Mouse (Mus musculus): ENCODE measurements around the gene Dus2. TPM values are rescaled to one million over a fixed set of nuclear protein-coding genes. Genes with fewer than 3 reads are reported as not detected.

The Dus2 gene
- total RNA-seq (2023) = 10.1 TPM

DNA sequence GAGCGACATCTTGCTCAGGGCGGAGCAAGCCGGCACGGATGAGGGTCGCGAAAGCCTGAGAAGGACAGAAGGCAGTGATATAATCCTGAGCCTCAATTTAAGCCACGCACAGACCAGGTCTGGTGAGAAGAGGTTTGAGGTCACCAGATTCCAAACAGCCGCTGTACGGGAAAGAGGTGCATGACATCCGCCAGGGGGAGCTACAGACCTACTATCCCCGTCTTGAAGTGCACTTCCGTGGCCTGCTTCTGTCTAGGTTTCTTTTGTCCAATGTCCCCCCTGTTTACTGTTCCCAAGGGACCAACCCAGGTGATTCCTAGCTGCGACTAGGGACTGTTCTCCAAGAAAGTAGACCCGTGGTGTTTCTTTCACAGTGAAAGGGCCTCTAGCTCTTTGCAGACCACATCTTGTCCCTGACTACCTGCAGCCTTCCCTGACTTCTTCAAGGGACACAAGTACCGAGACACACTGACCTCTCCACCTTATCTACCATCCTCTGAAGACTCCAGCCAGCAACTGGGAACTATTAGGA, at the start of gene Dus2:
Gene Dus2 (plus strand): TSS at position 482 of the 532 bp plus-strand sequence.

DNA sequence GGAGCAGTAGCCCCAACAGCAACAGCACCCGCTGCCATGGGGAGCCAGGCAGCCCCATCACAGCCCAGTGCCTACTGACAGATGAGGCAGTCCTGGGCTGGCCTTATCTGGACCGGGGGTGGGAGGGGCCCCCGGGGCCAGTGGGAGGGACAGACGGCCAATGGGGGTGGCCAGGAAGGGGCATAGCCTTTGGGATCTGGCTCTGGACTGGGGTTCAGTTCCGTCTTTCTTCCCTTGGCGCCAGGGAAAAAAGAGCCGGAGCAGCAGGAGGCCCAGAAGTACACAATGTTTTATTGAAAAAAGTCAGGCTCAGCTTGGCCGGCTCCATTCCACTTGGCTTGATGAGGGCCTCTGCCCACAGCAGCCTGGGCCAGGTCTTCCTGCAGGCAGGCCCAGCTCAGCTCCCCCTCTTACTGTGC, 47.8 kb upstream of the Dus2 start, which contains the start of gene Lcat:
Gene Lcat (minus strand): TSS at position 62 of the 419 bp plus-strand sequence.

DNA sequence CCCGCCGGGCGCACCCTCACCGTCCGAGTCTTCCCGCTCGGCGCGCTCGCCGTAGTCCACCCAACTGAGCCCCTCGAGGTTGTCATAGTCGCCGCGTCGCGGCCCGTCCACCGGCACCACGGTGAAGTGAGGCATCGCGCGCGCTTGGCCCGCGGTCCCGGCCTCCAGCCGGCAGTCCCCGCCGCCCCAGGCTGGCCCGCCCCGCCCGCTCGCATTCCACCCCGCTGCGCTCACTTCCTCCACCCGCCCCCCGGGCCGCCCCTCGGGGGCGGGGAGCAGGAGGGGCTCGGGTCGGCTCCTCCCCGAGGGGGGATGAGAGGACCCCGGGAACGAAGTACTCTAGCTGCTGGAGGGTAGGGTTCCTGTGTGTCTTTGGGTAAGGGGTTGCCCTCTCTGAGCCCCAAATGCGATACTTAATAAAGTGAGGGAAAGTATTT, 25.2 kb upstream of the Dus2 start, which contains the start of gene Slc12a4:
Gene Slc12a4 (minus strand): TSS at position 193 of the 437 bp plus-strand sequence.

DNA sequence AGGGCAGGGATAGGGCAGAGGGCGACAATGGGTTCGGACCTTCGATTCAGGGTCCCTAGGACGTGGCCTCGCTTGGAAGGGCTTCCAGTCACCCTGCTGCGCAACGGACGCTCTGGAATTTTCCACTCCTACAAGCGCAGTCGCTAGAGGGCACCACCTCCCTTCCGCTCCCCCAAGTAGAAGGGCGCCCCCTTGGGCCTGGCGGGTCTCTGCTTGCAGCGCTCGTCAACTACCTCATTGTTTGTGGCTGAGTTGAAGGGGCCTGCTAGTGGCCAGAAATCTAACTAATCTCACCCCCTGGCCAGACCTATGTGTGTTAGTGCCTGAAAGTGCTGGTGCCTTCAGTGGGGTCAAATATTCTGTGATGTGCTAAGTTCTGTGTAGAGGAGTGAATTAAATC, 11.8 kb upstream of the Dus2 start, which contains the start of gene Dpep3:
Gene Dpep3 (minus strand): TSS at position 105 of the 400 bp plus-strand sequence.

DNA sequence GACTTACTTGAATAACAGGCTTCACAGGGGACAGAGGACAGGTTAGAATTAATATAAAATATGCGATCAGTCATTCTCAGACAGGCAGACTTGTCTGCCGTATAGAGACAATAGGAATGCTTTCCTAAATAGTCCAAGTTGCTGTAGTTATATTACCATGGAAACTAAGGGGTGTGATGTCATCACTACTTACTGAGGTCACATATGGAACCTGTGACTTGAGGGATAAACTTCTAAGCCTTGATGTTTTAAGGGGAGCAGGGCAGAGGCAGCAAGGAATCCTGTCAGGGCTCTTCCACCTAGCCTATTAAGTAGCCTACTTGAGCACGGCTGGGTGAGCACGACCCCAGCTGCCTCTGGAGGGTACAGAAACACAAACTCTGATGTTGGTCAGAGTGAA, 14.7 kb downstream of the Dus2 start, which contains the start of gene Dpep2nb:
Gene Dpep2nb (minus strand): TSS at position 101 of the 400 bp plus-strand sequence.

DNA sequence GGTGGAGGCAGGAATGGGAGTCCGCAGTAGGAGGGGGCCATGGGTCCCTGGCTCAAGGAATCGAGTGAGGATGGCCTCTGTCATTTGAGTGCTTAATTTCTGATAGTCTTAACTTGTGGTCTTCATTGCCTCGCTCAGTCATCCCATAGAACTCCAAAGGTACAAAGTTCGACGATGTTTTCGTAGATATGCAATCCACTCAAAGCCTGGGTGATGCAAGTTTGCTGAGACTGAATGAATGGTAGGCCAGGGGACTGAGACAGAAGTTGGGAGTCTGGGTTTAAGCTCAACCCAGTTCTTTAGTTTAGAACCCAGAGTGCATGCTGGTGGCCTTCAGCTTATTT, 20.5 kb downstream of the Dus2 start, which contains the start of gene Ddx28:
Gene Ddx28 (minus strand): TSS at position 240 of the 344 bp plus-strand sequence.

DNA sequence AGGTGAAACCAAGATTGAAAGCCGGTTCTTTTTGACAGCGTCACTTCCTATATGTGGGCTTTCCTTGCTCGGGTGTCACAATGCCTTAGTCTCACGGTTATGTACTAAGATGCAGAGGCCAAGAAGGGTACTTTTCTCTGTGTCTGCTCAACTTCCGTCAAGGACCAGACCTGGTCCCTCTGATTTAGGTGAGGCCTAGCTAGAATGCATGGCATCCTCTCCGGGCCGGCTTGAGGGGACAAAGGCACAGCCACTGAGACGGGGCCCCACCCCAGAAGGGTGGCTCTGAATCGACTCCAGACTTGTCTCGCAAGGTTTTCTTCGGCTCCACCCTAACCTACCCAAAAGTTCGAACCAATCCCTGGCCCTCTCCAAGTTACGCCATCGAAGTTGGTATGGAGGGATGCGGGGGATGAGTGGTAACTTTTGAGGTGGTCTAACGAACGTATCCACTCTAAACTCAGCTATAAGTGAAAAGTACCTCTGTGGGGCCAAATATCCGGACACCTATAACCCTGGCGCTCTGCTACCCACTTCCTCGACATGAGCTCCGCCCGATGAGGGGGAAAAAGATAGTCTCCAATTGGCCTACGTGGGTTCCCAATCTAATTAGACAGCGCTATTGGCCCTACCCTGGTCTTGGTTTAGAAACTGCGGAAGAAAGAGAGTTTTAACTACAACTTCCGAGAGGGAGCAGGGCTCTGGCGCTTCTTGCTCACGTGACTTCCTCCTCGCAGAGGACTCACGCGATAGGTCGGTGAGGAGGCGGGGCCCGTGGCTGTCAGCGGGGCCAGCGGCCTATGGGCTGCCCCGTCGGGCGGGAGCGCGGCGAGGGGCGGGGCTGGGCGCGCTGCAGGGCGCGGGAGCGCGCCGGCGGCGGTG, 67.8 kb downstream of the Dus2 start, which contains the start of gene Nfatc3:
Gene Nfatc3 (plus strand): TSS at position 110 of the 882 bp plus-strand sequence.

Other genes with a start within 250 kb of the Dus2 start
- gene Gfod2, start 232.7 kb upstream of the Dus2 start, total RNA-seq (2023) = 10.1 TPM
- gene Ranbp10, start 164.0 kb upstream of the Dus2 start, total RNA-seq (2023) = 103 TPM
- not detected for gene Tsnaxip1, start 163.6 kb upstream of the Dus2 start, total RNA-seq (2023)
- gene Cenpt, start 138.1 kb upstream of the Dus2 start, total RNA-seq (2023) = 25.1 TPM
- 23.1 TPM for gene Thap11, start 136.2 kb upstream of the Dus2 start, total RNA-seq (2023)
- gene Nutf2, start 130.8 kb upstream of the Dus2 start, total RNA-seq (2023) = 36.5 TPM
- gene Edc4, start 110.5 kb upstream of the Dus2 start, total RNA-seq (2023) = 84.2 TPM
- not detected for gene Nrn1l, start 97.8 kb upstream of the Dus2 start, total RNA-seq (2023)
- gene Pskh1, start 90.9 kb upstream of the Dus2 start, total RNA-seq (2023) = 20.7 TPM
- gene Ctrl, start 57.5 kb upstream of the Dus2 start, total RNA-seq (2023) = 3.0 TPM
- gene Psmb10, start 52.9 kb upstream of the Dus2 start, total RNA-seq (2023) = 130 TPM
- not detected for gene Lcat, start 48.0 kb upstream of the Dus2 start, total RNA-seq (2023)
- gene Slc12a4, start 25.2 kb upstream of the Dus2 start, total RNA-seq (2023) = 14.6 TPM
- gene Dpep3, start 11.9 kb upstream of the Dus2 start, total RNA-seq (2023) = not detected
- gene Dpep2nb, start 14.6 kb downstream of the Dus2 start, total RNA-seq (2023) = not detected
- gene Ddx28, start 20.5 kb downstream of the Dus2 start, total RNA-seq (2023) = 5.2 TPM
- 198 TPM for gene Nfatc3, start 67.5 kb downstream of the Dus2 start, total RNA-seq (2023)
- gene Esrp2, start 145.6 kb downstream of the Dus2 start, total RNA-seq (2023) = 1.0 TPM
- gene Pla2g15, start 159.1 kb downstream of the Dus2 start, total RNA-seq (2023) = 6.0 TPM
- 49.9 TPM for gene Slc7a6, start 177.5 kb downstream of the Dus2 start, total RNA-seq (2023)
- gene Slc7a6os, start 219.6 kb downstream of the Dus2 start, total RNA-seq (2023) = 66.5 TPM
- gene Prmt7, start 219.6 kb downstream of the Dus2 start, total RNA-seq (2023) = 26.6 TPM

All from CD4-positive naive resting alpha-beta T cell, adult 57 days (primary cell).